Mouse (Mus musculus) embryonic fibroblast, embryonic 13.5 days (primary cell): ENCODE results near the gene Rtl6. TPM values are rescaled to one million over a fixed set of nuclear protein-coding genes. Genes with fewer than 3 reads are reported as not detected.

Source experiments
- H3K27ac ChIP-seq: 2 replicates; pipeline ENCODE4 v1.5.1; 2012; ENCODE audit warnings: low read length, control low read depth, inconsistent platforms; ENCODE audit not compliant: insufficient read depth
- H3K4me1 ChIP-seq: 2 replicates; pipeline ENCODE4 v1.6.1; 2011; ENCODE audit warnings: low read length; ENCODE audit not compliant: control insufficient read depth, insufficient read depth
- H3K4me3 ChIP-seq: 2 replicates; pipeline ENCODE4 v1.5.1; 2011; ENCODE audit warnings: mild to moderate bottlenecking, control low read depth, low read length; ENCODE audit not compliant: insufficient read depth
- CTCF ChIP-seq: IDR thresholded peaks from 2 replicates; pipeline ENCODE4 v1.5.1; 2011; ENCODE audit warnings: mild to moderate bottlenecking, control low read depth, low read length, moderate library complexity, borderline replicate concordance; ENCODE audit not compliant: insufficient read depth
- POLR2A ChIP-seq: IDR thresholded peaks from 2 replicates; pipeline ENCODE4 v1.6.1; 2011; ENCODE audit warnings: low read depth, mild to moderate bottlenecking, control low read depth, low read length, moderate library complexity
- polyA plus RNA-seq: library from polyadenylated mRNA; stranded (reverse); fragments of >200 nt; gene quantifications from 2 replicates; pipeline ENCODE4 v1.2.4, GENCODE M21; 2011; ENCODE audit warnings: low read depth; ENCODE audit not compliant: missing spikeins, insufficient read length

Rtl6 gene
- polyA plus RNA-seq, 1 experiment, result 8.1 TPM

DNA sequence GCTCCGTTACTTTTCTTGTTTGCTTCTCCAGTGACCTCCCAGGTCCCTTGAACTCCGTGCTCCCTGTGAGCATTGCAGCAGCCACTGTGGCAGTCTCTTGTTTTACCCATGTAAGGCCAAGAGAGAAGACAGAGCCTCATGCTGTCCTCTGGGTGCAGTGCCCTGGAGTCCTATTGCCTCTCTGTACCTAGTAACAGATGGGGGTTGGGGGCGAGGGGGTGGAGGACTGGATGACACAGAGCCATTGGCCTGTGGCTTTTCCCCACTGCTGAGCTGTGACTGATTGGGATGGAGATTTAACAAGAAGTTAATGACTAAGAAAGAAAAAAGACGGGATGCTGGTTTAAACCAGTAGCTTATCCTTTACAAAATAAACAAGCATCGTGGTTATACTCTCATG lies 16.4 kb downstream of the Rtl6 start:
- no peak overlapping the region for H3K4me3 ChIP-seq
- no peaks in the 10 kb centered on the region for H3K4me1 ChIP-seq
- TF ChIP-seq POLR2A (no peak), CTCF (no peak)

DNA sequence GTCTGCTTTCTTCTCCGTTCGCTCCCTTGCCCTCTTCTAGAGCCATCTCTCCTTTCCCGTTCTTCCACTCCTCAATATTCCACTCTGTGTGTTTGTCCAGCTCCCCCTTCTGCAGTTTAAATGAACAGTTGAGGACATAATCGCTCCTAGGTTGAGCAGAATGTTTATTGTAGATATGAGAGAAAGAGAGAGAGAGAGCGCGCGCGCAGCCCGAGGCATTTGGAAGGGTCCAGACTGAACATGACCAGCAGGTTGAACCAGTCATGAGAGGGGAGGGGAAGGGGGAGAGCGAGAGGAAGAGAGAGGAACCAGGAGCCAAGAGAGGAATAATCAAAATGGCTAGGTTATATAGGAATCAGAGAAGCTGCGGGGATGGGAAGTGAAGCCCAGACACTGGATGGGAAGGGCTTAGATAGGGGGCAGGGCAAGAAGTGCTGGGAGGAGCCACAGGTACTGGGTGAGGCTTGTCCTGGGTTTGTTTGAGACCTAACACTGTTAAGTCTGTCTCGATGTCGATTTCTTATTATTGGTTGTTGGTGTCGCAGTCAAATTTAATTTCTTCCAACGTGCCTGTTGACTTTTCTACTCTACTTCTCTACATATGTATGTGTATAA lies 18.5 kb downstream of the Rtl6 start:
- H3K27ac ChIP-seq, result no peak overlapping the region
- no peak for TF ChIP-seq POLR2A
- TF ChIP-seq CTCF, result no peak

More for the DNA sequence above, 16.4 kb downstream of the Rtl6 start:
- H3K27ac ChIP-seq, result no peak overlapping the region

DNA sequence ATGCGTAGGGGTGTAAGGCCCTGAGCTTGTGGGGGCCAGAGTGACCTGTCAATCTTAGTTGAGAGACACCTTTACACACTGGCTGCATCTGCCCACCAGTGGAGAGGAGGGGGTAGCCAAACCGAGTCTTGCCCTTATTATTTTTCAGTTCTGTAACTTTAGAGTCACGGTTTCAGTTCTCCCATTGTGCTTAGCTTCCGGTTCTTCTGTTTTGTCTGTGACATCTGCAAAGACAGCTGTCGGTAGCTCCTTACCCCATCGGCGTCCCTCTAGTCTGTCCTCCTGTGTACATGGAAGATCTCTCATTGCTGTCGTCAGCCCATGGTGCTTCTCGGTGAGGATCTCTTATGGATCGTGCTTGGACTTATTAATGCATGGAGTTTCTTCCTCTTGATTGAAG lies 20.5 kb downstream of the Rtl6 start:
- no peaks in the 10 kb centered on the region for H3K4me1 ChIP-seq
- no peak overlapping the region for H3K4me3 ChIP-seq
- TF ChIP-seq CTCF (no peak), POLR2A (no peak)
- no peak overlapping the region for H3K27ac ChIP-seq

More for the DNA sequence above, 18.5 kb downstream of the Rtl6 start:
- no peak overlapping the region for H3K4me3 ChIP-seq
- H3K4me1 ChIP-seq, result no peaks in the 10 kb centered on the region

DNA sequence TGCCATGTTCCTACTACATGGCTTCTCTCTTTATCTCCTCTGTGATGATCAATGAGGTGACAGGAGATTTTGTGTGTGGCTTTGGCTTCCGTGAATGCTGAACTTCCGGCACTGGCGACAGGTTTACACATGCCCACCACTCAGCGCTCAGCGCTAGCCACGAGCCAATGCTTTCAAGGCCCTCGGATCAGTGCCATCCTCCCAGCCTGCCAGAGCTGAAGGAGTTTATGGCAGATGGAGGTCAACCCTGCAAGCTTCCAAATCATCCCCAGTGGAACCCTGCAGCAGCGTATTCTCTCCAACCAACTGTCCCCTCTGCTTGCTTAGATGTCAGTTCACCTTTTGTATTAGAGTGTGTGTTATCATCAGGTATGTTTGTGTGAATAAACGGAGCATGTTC lies 21.0 kb downstream of the Rtl6 start:
- no peak overlapping the region for H3K4me3 ChIP-seq
- no peak overlapping the region for H3K27ac ChIP-seq
- no peaks in the 10 kb centered on the region for H3K4me1 ChIP-seq
- TF ChIP-seq POLR2A, result no peak
- no peak for TF ChIP-seq CTCF

DNA sequence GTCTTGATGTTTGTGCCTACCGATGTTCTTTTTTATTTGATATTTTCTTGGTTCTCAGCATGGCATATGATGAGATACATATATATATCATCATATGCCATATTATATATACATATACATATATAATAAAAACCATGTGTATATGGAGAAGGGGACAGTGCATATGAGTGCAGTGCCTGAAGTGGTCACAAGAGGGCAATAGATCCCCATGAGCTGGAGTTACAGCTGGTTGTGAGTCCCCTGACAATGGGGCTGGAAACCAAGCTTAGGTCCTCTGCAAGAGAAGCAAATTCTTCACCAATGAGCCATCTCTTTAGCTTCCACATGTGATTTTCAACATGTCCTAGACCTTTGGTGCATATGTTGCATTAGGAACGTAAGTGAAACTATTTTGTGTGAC lies 21.7 kb downstream of the Rtl6 start:
- no peak overlapping the region for H3K27ac ChIP-seq
- no peaks in the 10 kb centered on the region for H3K4me1 ChIP-seq
- no peak overlapping the region for H3K4me3 ChIP-seq
- TF ChIP-seq CTCF (no peak; the same call in 1 of the 2 replicates), POLR2A (no peak)

DNA sequence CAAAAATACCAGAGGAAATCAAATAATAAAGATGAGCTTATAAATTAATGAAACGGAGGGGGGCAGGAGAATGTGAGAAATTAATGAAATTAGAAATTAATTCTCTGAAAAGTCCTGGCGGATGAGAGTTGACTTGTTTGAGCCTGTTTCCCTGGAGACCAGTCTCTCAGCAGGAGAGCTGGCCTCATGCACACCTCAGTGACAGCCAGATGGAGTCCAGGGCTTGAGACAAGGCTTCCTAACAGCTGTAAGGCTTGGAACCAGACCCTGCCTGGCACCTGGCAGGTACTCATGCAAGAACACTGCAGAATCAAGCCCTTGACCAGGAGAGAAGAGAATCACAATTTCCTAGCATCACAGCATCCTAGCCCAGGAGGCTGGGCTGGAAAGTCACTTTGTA lies 25.4 kb downstream of the Rtl6 start:
- Histone ChIP-seq H3K4me1 (no peaks in the 10 kb centered on the region), H3K4me3 (no peak overlapping the region), H3K27ac (no peak overlapping the region)
- TF ChIP-seq CTCF (no peak), POLR2A (no peak)

DNA sequence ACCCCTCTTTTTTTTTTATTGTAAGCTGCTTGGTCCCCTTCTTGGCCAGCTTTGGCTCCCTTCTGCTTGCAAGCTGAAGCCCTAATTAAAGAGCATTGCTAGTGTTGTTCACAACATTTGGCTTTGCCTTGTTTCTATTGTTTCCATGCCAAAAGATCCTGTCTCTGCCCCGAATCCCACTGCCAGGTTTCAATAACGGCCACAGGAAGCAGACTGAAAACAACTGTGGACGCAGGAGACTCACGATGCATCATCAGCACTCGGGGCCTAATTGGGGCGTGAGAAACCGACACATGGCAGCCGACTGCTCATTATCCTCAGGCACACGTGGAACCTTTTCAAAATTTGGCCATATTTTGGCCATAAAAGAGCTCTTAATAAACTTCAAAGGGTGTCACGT lies 26.1 kb downstream of the Rtl6 start:
- no peaks in the 10 kb centered on the region for H3K4me1 ChIP-seq
- TF ChIP-seq CTCF (no peak), POLR2A (no peak)
- H3K4me3 ChIP-seq, result no peak overlapping the region
- no peak overlapping the region for H3K27ac ChIP-seq

DNA sequence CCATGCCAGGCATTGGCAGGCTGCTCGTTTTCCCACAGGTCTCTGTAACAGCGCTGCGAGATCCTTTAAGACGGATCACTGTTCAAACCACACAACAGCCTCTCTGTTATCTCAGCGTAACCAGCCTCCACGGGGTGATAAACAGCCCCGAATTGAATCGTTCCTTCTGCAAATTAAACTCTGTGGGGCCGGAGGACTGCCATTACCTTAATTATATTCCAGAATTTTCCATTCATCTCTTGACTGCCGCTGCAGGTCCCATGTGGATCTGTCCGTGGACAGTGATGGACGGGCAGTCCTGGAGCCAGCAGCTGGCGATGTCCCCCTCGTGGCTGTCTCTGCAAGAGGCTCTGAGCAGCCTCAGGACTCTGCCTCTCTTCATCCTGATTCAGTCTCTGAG lies 30.7 kb downstream of the Rtl6 start:
- TF ChIP-seq CTCF (no peak), POLR2A (no peak)
- Histone ChIP-seq H3K4me3 (no peak overlapping the region), H3K27ac (no peak overlapping the region), H3K4me1 (no peaks in the 10 kb centered on the region)

DNA sequence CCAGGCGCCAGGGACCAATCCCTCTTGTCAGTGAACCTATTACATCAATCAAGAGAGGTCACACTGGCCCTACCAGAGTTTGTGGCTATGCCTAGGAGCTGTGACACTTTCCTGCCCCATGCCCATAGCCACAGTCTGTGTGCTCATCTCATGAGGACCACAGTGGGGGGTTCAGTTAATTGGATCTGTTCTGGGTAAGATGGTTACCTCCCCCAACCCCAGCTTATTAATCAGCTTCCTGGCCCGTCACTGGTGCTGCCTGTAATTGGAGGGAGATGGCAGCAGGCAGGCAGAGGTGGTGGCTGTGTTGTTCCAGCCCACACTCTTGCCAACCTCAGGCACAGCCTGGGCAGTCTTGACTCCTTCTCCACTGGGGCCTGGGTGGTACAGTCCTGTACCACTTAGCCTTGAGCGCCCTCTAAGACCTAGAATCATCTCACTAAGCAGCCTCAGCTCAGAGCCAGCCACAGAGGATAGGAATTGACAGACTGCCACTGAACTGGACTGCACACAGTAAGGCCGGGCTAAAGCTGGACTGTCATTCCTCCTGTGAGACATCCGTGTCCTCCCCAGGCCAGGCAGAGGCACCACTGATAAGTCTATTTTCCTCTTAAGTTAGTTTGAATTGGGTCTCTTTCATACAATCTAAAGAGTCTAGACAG lies 32.3 kb downstream of the Rtl6 start:
- TF ChIP-seq POLR2A (no peak), CTCF (no peak)

DNA sequence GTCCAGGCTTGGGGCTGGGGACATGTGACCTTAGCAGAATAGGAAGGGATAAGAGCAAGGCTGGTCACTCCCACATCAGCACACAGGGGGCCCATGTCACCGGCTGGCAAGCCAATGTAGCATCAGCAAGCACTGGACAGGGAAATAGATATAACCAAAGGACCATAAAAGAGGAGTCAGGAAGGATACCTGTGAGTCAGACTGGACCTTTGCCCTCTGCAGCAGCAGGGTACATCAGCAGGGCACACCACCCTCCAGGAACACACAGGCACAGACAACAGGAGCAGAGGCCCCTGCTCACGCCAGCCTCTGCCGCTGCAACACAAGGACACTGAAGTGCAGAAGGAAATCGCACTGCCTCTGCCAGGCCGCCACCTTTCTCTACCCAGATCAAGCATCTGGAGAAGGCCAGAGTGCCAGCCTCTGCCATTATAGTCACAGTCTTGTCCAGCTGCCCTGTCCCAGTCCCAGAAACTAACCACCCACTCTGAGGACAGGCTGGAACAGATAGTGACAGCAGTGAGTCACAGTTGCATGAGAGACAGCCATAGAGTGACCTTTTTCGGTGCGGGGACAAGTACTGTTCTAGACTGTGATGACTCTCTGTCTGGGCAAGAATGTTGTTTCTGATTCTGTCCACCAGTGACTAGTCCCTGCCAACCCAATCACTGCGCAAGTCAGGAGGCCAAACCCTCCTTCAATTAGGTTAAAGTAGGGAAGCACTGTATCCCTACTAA lies 34.5 kb downstream of the Rtl6 start:
- Histone ChIP-seq H3K27ac (no peak overlapping the region), H3K4me1 (no peaks in the 10 kb centered on the region), H3K4me3 (no peak overlapping the region)
- TF ChIP-seq POLR2A (no peak), CTCF (no peak)

More for the DNA sequence above, 32.3 kb downstream of the Rtl6 start:
- Histone ChIP-seq H3K4me3 (no peak overlapping the region), H3K27ac (no peak overlapping the region), H3K4me1 (no peaks in the 10 kb centered on the region)
